Mouse (Mus musculus): ENCODE results near the gene Usp48. TPM values are rescaled to one million over a fixed set of nuclear protein-coding genes. Genes with fewer than 3 reads are reported as not detected.

The Usp48 gene
- polyA plus RNA-seq, 1 experiment: 67.5 TPM

- no peak for TF ChIP-seq POLR2A (IDR thresholded peaks at IDR 0.05; ENCODE audit: borderline replicate concordance, extremely low read depth, low read depth, low read length)
- TF ChIP-seq CTCF (IDR thresholded peaks at IDR 0.05; ENCODE audit: insufficient read depth, low read length): no peak
- 65% methylated on average over 9 of the region's 9 CpGs for WGBS
- Histone ChIP-seq H3K4me3 (replicated peaks; ENCODE audit: extremely low read depth, low read depth, low read length) (no peak overlapping the region), H3K4me1 (ENCODE audit: control insufficient read depth, insufficient read depth, low read length) (no peaks in the 10 kb centered on the region)
- DNase-seq: no peak
These were observed 85.0 kb downstream of the Usp48 start for GRCm38 (mm10) chr4:137678568-137678967.

DNA sequence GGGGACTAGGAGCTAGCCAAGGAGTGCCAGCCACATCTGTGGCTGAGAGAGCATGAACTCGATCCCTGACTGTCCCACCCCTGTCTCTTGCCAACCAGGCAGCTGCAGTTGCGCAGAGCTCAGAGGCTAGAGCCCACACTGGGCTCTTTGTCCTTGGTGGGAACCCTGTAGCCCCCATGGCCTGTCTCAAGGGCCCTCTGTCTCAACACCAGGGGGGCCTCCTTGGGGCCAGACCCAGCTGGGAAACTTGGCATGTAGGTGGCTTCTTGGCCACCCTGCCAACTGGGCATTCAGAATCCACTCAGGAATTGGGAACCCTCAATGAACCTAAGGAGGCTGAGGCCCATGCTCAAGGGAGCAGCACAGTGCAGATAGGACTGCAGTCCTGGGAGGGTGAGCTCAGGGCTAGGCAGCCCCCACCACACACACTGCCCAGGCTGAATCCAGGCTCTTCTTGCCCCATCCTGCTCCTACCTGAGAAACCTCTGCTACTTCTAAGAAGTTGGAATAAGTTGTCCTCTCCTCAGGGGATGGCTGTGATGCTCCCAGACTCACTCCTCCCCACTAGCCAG, 86.5 kb downstream of the Usp48 start:
- Histone ChIP-seq H3K4me1 (ENCODE audit: control insufficient read depth, insufficient read depth, low read length) (no peaks in the 10 kb centered on the region), H3K4me3 (replicated peaks; ENCODE audit: extremely low read depth, low read depth, low read length) (no peak overlapping the region)
- no peak for TF ChIP-seq CTCF (IDR thresholded peaks at IDR 0.05; ENCODE audit: insufficient read depth, low read length)
- TF ChIP-seq POLR2A (IDR thresholded peaks at IDR 0.05; ENCODE audit: borderline replicate concordance, extremely low read depth, low read depth, low read length): no peak
- no peak for DNase-seq
- 70% methylated on average over 2 of the region's 2 CpGs for WGBS

- TF ChIP-seq CTCF (IDR thresholded peaks at IDR 0.05; ENCODE audit: insufficient read depth, low read length) (no peak), POLR2A (IDR thresholded peaks at IDR 0.05; ENCODE audit: borderline replicate concordance, extremely low read depth, low read depth, low read length) (no peak)
- DNase-seq: no peak
- WGBS: 43% methylated on average over 7 of the region's 7 CpGs
- Histone ChIP-seq H3K4me3 (replicated peaks; ENCODE audit: extremely low read depth, low read depth, low read length) (no peak overlapping the region), H3K4me1 (ENCODE audit: control insufficient read depth, insufficient read depth, low read length) (no peaks in the 10 kb centered on the region)
These were observed 87.2 kb downstream of the Usp48 start for GRCm38 (mm10) chr4:137680721-137681120.

DNA sequence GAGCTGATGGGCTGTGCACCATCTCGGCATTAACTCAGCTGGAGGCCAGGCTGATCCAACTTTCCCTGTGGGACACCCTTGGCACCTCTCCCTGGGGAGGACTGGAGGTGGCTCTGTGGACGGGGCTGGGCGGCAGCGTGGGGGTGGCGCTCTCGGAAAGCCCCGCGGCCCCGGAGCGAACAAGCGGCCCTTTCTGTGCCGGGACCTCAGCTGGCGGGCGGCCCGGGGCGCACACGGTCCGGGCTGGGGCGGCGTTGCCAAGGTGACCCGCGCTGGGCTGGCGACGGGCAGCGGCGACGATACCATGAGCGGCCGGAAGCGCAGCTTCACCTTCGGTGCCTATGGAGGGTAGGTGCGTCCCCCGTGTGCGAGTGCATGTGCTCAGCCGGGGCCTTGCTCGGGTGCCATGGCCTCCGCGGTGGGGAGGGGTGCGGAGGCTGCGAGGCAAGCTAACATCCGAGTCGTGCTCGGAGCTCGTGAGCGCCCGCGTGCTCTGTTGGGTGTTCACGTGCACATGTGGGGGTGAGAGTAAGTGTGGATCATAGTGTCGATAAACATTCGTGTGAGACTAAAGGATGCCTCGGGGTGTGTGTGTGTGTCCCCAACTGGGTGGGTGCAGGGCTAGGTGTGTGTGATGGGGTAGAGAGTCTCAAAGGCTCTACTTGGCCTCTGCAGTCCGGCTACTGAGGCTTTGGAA, 88.0 kb downstream of the Usp48 start:
- H3K4me3 ChIP-seq (replicated peaks; ENCODE audit: extremely low read depth, low read depth, low read length): no peak overlapping the region
- no peaks in the 10 kb centered on the region for H3K4me1 ChIP-seq (ENCODE audit: control insufficient read depth, insufficient read depth, low read length)
- no peak for TF ChIP-seq CTCF (IDR thresholded peaks at IDR 0.05; ENCODE audit: insufficient read depth, low read length)
- TF ChIP-seq POLR2A (IDR thresholded peaks at IDR 0.05; ENCODE audit: borderline replicate concordance, extremely low read depth, low read depth, low read length): no peak
- 5% methylated on average over 52 of the region's 52 CpGs for WGBS
- no peak for DNase-seq

GRCm38 (mm10) chr4:137682961-137683453, 89.5 kb downstream of the Usp48 start:
- peak; percentile 62 for DNase-seq
- peak; percentile 84 for TF ChIP-seq CTCF (IDR thresholded peaks at IDR 0.05; ENCODE audit: insufficient read depth, low read length)
- TF ChIP-seq POLR2A (IDR thresholded peaks at IDR 0.05; ENCODE audit: borderline replicate concordance, extremely low read depth, low read depth, low read length): no peak
- WGBS: 45% methylated on average over 7 of the region's 7 CpGs

DNA sequence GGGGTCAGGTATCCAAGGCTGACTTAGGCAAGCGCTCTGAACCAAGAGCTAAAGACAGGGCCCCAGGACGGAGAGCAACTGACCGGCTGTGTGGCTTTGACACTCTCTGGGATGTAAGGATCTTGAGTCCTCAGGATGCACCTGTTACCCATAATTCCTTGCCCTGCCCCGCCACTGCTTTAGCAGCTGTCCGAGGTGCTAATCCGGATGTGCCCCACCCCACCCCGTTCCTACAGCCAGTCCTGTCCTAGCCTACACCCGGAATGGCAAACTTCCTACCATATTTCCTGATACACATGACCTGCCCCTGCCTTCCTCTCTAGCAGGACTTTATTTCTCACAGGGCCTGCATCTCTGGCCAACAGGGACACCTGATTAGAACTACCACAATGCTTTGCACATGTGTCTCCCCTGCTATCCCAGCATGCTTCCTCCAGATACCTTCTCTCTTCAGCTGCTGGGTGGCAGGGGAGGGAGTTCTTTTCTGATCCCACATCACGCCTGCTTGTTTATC, 91.3 kb downstream of the Usp48 start:
- Histone ChIP-seq H3K4me1 (ENCODE audit: control insufficient read depth, insufficient read depth, low read length) (peaks cover 2% of the 10 kb centered on the region; the same call in 1 of the 2 replicates), H3K4me3 (replicated peaks; ENCODE audit: extremely low read depth, low read depth, low read length) (no peak overlapping the region)
- no peak for DNase-seq
- WGBS: 31% methylated on average over 9 of the region's 9 CpGs
- TF ChIP-seq POLR2A (IDR thresholded peaks at IDR 0.05; ENCODE audit: borderline replicate concordance, extremely low read depth, low read depth, low read length) (no peak), CTCF (IDR thresholded peaks at IDR 0.05; ENCODE audit: insufficient read depth, low read length) (no peak)

More at GRCm38 (mm10) chr4:137682961-137683453, 89.5 kb downstream of the Usp48 start:
- Histone ChIP-seq H3K4me3 (replicated peaks; ENCODE audit: extremely low read depth, low read depth, low read length) (no peak overlapping the region), H3K4me1 (ENCODE audit: control insufficient read depth, insufficient read depth, low read length) (peaks cover 2% of the 10 kb centered on the region; the same call in 1 of the 2 replicates)

DNA sequence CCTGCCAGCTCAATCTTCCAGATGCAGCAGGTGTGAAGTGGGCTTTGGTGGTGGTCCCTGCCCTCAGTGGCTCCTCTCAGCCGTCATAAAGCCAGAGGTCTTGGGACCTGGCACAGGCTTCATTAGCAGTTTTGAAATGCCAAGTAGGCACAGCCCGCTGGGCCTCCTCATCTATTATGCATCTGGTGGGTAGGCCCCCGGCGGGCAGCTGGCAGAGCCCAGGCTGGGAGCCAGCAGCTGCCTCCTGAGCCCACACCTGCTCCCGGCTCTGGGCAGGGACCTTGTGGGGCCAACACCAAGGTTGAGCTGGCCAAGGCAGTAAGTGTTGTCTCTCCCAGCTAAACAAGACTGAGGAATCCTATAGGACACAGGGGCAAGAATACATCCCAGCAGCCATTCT, 92.7 kb downstream of the Usp48 start:
- no peak overlapping the region for H3K4me3 ChIP-seq (replicated peaks; ENCODE audit: extremely low read depth, low read depth, low read length)
- DNase-seq: no peak
- 73% methylated on average over 5 of the region's 5 CpGs for WGBS
- TF ChIP-seq CTCF (IDR thresholded peaks at IDR 0.05; ENCODE audit: insufficient read depth, low read length): no peak
- TF ChIP-seq POLR2A (IDR thresholded peaks at IDR 0.05; ENCODE audit: borderline replicate concordance, extremely low read depth, low read depth, low read length): no peak
- peaks cover 2% of the 10 kb centered on the region; the same call in 1 of the 2 replicates for H3K4me1 ChIP-seq (ENCODE audit: control insufficient read depth, insufficient read depth, low read length)

- H3K4me1 ChIP-seq (ENCODE audit: control insufficient read depth, insufficient read depth, low read length): peaks cover 2% of the 10 kb centered on the region; the same call in 1 of the 2 replicates
- 41% methylated on average over 14 of the region's 14 CpGs for WGBS
- TF ChIP-seq CTCF (IDR thresholded peaks at IDR 0.05; ENCODE audit: insufficient read depth, low read length): no peak
- 0 out of 2 replicates have a peak, but pooled peaks have one; percentile 3 for TF ChIP-seq POLR2A (IDR thresholded peaks at IDR 0.05; ENCODE audit: borderline replicate concordance, extremely low read depth, low read depth, low read length)
- no peak overlapping the region for H3K4me3 ChIP-seq (replicated peaks; ENCODE audit: extremely low read depth, low read depth, low read length)
- peak; percentile 56 for DNase-seq
These were observed 93.8 kb downstream of the Usp48 start for GRCm38 (mm10) chr4:137687234-137687825.

GRCm38 (mm10) chr4:137692107-137692902, 98.8 kb downstream of the Usp48 start:
- Histone ChIP-seq H3K4me1 (ENCODE audit: control insufficient read depth, insufficient read depth, low read length) (no peaks in the 10 kb centered on the region; the same call in 1 of the 2 replicates), H3K4me3 (replicated peaks; ENCODE audit: extremely low read depth, low read depth, low read length) (no peak overlapping the region)
- DNase-seq: no peak
- no peak for TF ChIP-seq CTCF (IDR thresholded peaks at IDR 0.05; ENCODE audit: insufficient read depth, low read length)
- no peak for TF ChIP-seq POLR2A (IDR thresholded peaks at IDR 0.05; ENCODE audit: borderline replicate concordance, extremely low read depth, low read depth, low read length)
- WGBS: 65% methylated on average over 10 of the region's 10 CpGs

Data from lung, adult 2 months (tissue).